Mouse (Mus musculus) ES-E14 (cell line): ENCODE data around the gene Pcif1.

Source experiments
- CHD2 ChIP-seq: IDR thresholded peaks from 2 replicates; pipeline ENCODE4 v1.6.1; 2014; ENCODE audit warnings: mild to moderate bottlenecking, low read depth, low read length, inconsistent platforms
- HCFC1 ChIP-seq: IDR thresholded peaks from 2 replicates; pipeline ENCODE4 v1.6.1; 2012; ENCODE audit warnings: low read length, inconsistent platforms, borderline replicate concordance; ENCODE audit not compliant: insufficient read depth
- ZC3H11A ChIP-seq: IDR thresholded peaks from 2 replicates; pipeline ENCODE4 v1.6.1; 2012; ENCODE audit warnings: low read depth, mild to moderate bottlenecking, inconsistent platforms, low read length, borderline replicate concordance
- ZNF384 ChIP-seq: IDR thresholded peaks from 2 replicates; pipeline ENCODE4 v1.6.1; 2012; ENCODE audit warnings: low read depth, low read length, inconsistent platforms

GRCm38 (mm10) chr2:164867566-164867965 is 11.5 kb upstream of the Pcif1 start:
- no peak for TF ChIP-seq CHD2
- TF ChIP-seq HCFC1 = peak; percentile 47; the same call in 1 of the 2 replicates
- no peak for TF ChIP-seq ZC3H11A
- TF ChIP-seq ZNF384 = no peak
